Mouse (Mus musculus): ENCODE measurements around the gene Schip1.

Gene Schip1

DNA sequence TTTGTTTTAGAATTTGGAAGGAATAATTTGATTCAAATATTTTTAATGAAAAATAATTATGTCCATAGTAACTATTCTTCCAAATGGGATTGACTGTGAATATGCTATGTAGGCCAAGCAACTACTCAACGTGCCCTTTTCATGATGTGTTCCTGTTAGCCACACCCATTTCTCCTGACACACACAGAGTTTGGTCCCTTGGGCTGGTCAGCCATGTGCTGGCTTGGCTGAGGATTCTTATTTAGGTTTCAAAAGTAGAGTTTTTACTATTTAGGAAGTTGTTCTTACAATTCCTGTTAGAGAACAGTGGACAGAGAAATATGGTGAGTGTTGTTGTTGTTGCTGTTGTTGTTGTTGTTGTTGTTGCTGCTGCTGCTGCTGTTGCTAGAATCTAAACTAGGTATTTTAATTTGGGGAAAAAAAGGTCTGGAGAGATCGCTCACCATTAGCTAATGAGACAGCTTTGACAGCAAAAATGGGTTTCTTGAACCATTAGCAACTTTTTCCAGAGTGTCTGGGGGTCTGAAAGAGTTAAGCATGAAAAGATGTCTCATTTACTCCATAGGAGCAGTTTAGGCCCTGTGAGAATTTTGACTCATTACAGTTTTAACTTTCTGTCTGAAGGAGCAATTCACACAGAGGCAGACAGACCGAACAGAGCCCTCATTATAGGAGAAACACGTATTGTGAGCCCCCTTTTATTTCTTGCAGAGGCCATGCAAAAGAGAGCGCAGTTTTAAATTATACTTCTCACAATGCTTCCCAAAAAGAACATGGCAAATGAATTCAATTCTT, 74.4 kb downstream of the Schip1 start:
- no peak for DNase-seq

DNA sequence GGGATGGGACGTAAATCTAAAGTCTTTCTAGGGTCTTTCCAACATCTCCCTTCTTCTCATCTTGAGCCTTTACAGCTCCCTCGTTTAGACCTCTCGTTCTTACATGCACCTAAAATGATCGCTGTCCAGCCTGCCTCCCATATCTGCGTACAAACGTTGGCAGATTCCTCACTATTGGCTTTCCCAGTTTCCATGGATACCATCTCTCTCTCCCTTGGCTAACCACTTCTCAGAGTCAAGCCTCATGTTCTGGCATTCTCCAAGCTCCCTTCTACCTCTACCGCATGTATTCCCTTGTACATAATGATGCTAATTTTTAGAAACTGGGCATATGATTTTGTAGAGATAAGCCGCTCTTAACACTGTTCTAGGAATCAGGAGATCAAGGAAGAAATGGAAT, 86.1 kb downstream of the Schip1 start:
- no peak for DNase-seq

DNA sequence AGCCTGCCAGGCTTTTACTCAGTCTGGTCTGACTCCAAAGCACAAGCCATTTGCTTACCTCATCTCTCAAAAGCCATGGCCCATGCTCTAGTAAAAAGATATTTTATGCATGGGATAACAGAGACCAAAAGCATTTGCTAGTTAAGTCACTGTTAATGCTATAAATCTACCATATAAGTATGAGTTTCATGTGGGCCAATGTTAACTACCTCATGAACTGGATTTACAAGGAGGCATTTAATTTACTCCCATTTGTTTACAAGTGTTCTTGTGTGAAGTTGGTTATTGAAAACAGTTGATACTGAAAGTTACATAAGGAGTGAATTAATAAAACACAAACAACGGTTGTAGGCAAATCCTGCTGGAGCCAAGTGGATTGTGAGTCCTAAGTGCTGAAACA, 95.6 kb downstream of the Schip1 start:
- DNase-seq: no peak

DNA sequence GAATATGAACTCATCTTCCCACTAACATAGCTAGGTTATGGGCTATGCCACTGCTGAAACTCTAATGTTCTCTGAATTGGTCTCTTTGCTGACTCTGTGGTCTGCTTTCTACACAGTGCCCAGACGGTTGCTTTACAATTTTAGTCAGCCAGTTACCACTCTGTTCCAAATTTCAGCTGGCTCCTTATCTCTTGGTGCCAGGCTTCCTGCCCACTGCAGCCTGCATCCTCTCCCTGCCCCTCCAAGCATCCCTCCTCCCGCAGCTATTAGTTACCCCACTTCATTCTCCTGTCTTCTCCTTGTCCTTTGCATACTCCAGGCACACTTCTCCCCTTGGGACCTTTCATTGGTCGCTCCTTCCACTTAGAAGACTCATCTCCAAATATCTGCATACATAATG, 96.2 kb downstream of the Schip1 start:
- no peak for DNase-seq

DNA sequence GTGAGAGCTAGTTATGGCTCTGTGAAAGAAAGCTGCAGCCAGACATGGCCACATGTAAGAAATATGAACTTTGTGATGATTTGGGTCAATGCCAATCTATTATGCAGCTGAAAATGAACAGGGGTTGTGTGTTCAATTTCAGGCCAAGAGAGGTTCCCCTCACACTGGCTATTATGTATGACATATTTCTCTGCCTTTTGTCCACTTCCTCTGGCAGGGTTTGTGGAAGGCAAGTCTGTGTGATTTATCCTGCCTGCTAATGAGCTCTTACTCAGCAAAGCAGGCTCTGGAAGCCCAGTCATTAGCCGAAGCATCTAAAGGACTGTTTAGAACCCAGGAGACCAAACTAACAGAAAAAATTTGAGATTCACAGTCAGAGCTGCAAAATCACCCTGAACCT, 113.6 kb downstream of the Schip1 start:
- no peak for DNase-seq

DNA sequence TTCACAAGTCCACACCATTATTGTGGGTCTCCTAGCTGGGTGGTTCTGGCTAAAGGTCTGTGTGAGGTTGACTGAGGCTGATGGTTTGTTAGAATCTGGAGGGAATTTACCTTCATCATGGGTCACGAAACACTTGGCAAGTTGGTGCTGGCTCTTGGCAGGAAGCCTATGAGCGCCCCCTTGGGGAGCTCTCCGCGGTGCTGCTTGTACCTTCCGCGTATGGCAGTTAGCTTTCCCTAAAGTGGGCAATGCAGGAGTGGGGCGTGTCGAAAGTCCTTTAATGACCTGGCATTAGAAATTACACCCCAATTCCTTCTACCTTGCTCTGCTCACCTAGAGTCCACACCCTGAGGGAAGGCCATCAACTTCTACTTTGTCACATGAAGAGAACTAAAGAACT, 122.9 kb downstream of the Schip1 start:
- DNase-seq: no peak

DNA sequence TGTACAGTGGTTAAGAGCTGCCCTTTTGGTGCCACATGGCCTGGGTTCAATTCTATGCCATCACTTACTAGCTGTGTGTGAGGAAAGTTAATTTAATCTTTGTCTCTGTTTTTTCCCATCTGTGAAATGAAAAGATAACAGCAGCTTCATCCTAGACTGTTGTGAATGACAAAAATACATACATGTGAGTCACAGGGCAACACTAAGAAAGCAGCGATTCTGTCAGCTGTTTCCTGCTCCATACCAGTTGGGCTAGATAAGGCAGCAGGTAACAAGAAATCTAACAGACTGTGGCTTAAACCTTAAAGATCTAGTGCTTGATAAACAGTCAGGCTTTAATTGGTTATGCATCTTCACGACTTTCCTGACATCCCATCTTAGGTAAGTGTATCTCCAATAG, 124.5 kb downstream of the Schip1 start:
- DNase-seq: no peak

DNA sequence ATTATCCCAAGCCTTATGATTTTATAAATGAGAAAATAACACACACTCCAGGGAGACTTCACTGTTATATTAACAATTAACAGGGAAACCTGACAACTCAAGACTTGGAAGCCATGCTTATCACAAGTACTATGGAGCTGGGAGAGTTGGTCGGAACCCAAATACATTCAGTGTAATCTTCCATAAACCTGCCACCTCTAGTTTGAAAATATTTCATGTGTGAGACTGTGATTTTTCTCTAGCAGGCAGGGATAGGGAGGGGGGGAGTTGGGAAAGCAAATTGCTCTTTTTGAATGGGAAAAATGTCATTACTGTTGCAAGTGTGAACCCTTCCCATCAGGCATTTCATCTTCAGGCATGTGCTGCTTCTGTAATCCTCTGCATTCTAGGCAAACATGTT, 132.3 kb downstream of the Schip1 start:
- no peak for DNase-seq

DNA sequence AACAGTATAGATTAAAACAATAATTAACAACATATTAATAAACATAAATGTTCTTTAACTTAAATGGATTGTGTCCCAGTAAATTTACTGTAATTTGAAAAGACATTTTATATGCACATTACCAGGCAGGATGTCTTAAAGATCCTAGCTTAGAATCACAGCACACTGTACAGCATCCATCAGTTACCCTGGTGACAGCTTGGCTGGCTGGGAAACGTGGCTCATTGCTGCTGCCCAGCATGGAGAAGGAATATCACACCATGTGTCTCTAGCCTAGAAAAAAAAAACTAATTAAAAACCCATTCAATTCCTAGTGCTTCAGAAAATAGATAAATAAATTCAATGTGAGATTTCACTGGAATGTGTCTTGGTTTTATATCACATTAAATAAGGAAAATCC, 136.6 kb downstream of the Schip1 start:
- DNase-seq: no peak

DNA sequence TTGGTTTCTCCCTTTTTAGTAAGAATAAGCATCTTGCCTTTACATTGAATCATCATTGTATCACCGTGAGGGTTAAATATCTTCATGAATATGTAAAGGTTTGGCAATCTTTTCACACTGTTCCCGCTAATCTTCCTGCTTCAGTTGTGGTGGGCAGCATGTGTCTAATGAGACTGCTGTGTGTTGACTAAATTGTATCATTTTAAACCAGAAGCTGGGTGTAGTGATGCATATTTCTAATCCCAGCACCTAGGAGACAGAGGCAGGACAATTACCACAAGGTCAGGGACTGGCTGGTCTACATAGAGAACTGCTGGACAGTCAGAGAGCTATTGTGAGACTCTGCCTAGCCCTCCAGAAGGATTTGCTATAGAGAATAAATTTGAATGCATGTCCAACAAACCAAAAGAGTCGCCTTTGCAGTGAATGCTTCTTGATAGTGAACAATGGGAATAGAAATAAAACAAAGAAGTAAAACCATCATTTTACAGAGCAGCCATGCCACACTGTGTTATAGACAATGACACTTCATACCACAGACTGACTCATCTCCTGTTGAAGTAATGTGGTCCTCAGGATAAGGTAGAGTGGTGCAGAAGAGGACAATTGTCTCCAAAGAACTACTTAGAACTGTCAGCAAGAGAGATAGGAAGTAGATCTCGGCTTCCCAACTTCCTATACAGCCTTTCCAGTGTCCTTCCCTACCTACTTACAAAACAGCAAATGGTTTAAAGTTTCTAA, 137.7 kb downstream of the Schip1 start:
- no peak for DNase-seq

DNA sequence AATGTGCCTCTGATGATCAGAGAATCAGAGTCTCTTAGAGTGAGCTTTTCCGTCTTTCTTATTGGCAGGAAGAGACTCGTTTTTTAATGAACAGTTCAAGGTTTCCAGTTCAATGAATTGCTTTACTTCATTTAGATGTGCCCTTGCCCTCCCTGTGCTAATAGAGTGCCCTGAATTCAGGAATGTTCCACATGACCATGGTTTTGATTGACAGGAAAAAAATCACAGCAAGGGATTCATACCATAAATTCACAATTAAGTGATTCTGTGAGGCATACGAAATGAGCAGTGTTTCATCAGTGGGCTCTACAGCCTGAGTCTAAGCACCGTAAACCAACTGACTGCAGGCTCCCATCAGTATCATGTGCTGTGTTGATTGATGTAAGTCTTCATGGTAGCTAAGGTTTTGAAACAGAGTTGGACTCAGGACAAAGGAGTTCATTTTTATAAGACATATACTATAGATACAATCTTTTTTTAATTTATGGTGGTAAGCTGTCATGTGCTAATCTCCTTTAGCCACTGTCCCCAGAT, 139.4 kb downstream of the Schip1 start:
- no peak for DNase-seq

DNA sequence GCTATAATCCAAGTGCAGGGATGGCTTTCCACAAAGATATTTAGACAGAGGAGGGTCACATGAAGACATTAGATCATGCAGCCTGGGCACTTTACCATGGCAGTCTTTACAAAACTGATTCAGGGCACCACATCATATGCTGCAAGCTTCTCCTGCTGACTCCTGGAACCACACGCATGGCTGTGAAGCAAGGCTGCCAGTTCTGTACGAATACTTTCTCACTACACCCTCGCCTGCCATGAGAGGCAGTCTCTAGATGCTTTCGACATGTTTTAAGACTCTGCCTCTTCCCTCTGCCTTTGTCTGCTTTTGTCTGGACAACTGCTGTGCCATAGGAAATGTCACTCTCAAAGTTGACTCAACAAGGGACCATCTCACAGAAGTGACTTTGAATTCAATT, 145.8 kb downstream of the Schip1 start:
- no peak for DNase-seq

DNA sequence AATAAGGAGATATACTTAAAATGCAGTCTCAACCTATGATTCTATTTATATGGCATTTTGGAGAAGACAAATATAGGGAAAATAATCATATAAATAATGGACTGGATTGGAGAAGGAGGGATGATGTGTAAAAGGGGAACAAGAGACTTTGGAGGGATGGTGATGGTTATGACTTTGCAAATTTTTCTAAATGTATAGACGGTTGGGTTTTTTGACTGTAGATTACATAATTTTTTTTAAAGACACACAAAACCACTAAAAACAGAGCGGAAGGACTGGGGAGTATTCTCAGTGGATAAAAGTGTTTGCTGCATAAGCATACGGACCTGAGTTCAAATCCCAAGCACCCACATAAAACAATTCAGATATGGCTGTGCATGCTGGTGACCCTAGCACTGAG, 156.8 kb downstream of the Schip1 start:
- DNase-seq: no peak

DNA sequence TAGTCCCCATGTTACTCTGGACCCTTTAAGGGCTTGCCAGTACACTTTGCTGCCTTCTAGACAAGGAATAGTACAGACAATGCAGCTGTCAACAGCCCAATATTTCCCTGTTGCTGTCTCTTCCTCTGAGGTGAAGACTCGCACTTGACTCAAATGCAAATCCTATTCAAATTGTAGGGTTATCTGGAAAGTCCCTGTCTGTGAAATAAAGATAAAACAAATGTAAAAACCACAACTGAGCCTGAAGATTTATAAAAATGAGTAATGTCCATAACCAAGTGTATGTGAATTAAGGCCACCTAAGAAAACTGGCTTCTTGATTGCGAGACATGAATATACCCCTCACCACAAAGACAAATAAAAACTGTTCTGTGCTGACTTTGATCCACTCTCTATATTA, 175.3 kb downstream of the Schip1 start:
- no peak for DNase-seq

DNA sequence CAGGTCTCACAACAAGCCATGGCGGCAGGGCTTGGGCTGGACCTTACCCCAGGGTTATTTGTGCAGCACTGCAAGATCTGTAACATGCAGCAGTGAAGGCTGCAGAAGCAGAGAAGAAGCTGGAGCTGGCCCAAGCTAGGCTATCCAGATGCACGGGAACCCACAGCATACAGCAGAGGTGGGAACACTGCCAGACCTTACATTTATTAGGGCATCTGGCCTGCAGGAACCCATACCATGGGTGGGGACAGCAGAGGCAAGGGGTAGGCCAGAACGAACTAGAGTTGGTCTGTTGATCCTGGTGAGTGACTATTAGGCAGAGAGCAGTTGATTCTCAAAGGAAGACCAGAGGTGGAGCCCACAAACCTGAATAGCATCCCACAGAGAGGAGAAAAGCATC, 178.6 kb downstream of the Schip1 start:
- no peak for DNase-seq

DNA sequence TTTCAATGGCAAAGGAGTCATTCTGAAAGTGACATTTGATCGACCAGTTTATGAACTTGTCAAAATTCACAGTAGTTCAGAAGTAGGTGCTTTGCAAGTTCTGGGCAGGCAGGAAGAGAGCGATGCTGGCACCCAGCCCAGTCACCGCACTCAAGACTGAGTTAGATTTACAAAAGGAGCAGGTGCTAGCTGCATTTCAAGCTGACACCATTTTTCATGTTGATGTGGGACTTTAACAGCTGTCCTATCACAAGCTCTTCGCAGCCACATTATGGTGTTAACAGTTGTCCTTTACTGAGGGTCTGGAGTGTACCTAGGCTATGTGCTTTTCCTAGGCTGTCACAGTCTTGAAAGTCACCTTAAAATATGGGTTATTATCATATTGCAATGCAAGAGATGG, 181.6 kb downstream of the Schip1 start:
- no peak for DNase-seq

DNA sequence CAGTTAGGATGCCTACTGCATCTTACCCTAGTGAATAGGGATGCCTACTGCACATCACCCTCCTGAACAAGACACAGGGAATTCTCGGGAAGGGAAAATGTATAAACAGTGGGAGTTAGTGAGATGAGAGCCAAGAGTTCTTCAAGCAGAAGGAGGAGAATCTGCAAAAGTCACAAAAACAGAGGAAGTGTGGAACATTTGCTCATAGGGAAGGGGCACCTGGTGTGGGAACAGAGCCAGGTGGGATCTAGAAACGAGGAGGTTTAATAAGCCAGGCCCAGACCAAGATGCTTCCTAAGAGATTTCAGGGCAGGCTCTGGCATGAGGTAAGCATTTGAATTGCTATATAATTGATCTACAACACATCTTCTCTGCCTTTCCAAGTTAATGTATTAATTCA, 186.0 kb downstream of the Schip1 start:
- DNase-seq: no peak

DNA sequence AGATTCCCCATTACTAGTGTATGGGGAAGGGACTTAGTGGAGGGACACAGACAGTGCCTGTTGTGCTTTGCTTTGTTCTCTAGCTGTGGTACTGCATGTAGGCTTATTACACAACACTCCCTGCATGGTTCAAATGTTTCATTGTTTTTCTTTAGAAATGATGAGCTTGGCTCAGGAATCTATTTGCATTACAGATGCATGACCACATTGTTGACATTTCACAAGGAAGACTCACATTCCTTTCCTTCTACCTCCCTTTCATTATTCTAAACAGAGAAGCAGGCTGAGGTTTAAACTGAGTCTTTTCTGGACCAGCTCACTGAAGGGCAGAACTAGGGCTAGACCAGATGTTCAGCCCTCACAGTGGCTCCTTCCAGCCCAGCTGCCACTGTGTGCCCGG, 187.7 kb downstream of the Schip1 start:
- no peak for DNase-seq

DNA sequence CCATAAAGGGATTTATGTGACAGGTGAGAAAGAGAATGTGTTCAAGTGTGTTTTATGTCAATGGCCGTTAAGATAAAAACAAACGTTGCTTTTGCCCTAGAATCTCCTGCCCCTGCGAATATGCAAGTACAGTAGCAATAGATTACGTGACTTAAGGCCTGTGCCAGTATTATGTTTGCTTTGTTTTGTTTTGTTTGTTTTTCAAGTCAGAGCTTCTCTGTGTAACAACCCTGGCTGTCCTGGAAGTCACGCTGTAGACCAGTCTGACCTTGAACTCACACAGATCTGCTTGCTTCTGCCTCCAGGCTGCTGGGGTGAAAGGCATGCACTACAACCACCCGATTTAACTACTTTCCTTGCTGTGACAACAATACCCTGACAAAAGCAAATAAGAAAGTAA, 197.7 kb downstream of the Schip1 start:
- DNase-seq: no peak

DNA sequence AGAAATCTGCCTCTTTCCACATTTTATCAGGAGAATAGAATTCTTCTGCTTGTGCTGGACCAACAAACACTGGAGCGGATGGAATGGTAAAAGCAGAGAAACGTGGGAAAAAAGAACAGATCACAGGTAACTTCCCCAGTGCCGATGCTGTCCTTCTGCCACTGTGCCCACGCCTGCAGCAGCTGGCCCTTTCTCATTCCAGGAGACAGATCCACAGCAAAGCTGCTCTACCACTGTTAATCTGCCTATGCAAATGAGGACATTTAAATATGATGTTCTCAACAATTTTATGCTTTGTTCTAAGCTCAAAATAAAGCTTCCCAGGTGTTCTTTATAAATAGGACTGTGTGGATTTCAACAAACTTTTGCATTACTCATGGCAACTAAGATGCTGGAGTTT, 203.3 kb downstream of the Schip1 start:
- no peak for DNase-seq

DNA sequence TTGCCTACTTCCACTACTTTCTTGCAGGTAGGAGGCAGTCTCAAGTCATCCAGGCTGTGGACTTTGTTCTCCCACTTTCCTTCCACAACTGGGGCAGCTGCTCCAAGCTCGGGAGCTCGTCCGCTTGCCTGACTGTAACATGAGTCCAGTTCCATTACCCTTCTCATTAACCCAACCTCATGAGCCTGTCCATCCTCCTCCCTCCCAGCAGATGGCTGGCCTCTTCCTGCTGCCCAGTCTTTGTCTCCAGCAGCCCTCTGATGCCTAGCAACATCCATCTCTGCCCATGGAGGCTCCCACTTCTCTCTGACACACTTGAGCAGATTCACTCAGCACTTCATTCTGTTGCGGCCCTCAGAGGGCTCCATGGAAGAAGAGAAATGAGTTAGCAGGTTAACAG, 204.6 kb downstream of the Schip1 start:
- no peak for DNase-seq

DNA sequence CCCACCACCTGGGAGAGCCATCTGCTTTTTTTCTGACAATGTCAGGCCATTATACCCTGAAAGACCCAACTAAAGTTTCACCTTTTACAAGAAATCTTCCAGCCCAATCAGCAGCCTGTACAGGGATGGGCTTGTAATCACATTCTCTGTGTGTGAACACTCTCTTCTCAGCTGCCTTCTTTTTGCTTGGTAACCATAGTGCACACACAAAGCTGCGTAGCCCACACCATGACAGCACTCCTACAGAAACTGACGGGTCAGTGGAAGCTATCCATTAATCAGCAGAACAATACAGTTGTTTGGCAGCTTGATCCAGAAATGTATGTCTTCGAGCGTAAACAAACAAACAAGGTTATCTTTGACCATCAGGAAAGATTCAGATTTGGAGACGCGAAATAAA, 205.6 kb downstream of the Schip1 start:
- DNase-seq: no peak

DNA sequence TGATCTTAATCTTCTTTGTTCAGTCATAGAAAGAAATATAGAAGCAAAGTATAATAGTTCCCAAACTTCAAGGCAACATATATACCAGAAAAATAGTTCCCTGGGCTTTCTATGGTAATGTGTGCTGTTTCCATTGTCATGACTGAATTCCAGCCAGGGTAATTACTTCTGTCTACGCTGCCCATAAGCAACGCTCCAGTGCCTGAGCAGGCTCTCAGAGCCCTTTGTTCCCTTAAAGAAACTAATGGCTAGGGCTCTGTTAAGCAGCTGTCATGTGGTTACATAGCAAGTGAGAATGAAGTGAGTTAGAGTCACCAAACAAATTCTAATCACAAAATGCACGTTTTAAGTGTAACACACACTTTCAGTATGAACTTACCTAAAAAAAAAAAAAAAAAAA, 206.9 kb downstream of the Schip1 start:
- no peak for DNase-seq

DNA sequence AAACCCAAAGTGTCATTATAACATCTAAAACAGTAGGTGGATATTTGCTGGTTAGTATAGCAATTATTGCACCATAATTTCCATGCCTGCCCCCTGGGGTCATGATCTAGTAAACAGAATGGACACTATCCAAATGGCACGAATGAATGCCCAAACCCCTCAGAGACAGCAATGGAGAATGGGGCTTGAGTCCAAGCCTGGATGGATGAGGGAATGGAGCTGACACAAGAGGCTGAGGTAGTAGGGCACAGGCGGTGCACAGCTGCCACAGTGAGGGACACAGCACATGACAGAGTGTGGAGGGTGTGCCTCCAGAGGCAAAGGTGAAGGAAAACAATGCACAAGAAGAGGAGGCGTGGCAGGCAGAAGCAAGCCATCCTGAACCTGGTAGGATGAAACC, 207.3 kb downstream of the Schip1 start:
- DNase-seq: no peak
